Mouse (Mus musculus) adrenal gland, adult 8-10 months (tissue): ENCODE results near the gene Ispd. TPM values are rescaled to one million over a fixed set of nuclear protein-coding genes. Genes with fewer than 3 reads are reported as not detected.
A peak's percentile ranks its signal among the peaks of the same experiment; 100 is the strongest.

Experiments
- DNase-seq: peaks from one replicate; pipeline ENCODE4 v3.0.0; 2022
- total RNA-seq, 4 experiments: library from RNA; stranded (reverse); gene quantifications; 2 replicates each; pipeline ENCODE4 v1.2.4; 2022

The Ispd gene
- total RNA-seq, 4 experiments from 2014 or later = 6.4 to 11.1 (median 8.8) TPM

- DNase-seq = no peak
Measured at GRCm38 (mm10) chr12:36471411-36471810, 90.2 kb downstream of the Ispd start.

DNA sequence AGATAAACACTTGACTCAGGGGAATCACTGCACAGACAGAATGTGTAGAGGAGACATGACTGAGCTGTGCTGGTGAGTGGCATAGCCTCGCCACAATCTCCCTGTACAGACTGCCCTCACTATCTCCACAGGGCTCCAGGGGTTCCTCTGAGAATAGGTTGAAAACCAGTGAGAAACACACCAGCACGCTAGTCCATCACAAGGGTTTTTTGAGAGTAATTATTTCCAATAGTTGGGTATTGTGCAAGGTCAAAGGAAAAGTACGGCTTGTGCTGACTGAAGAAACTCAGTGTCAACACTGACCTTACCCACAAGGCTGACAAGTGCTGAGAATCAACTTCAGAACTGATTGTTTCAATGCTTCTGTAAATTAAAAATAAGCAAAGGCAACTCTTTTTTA is 92.9 kb downstream of the Ispd start:
- peak; percentile 9 for DNase-seq

- no peak for DNase-seq
Measured at GRCm38 (mm10) chr12:36475269-36475668, 94.0 kb downstream of the Ispd start.

DNA sequence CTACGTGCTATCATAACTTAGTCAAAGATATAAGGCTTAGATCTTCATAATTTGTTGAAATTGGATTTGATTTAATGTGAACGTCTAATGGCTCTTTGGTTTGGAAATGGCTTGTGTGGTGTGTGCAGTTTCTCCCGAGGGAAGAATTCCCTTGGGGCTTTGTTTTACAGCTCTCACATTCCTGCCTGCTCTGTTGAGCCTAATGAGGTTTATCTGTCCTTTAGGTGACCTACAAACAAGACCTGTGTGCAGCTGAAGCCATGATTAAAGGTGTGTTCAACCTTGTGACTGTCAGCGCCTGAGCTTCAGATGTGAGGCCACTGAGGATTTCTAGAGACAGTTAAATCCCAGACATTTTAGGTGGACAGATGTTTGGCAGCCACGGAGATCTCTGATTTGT is 95.2 kb downstream of the Ispd start:
- no peak for DNase-seq

GRCm38 (mm10) chr12:36477501-36477900 is 96.3 kb downstream of the Ispd start:
- DNase-seq = no peak

DNA sequence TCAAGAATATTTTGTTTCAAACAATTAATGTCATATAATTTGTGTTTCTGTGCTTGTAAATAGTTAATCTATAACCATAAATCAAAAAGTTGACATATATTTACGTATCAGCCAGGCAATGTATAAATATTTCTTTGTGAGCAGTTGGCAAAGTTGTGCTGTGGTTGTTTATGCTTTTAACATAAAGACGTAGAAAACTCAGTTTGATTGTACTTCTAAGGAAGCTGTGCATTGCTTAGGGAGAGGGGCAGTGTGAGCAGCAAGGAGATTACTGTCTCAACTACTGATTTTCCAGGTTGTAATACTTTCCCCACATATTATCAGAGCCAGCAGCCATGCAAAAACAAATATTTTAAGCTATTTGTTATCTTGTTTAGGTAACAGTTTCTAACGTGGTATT is 96.7 kb downstream of the Ispd start:
- no peak for DNase-seq

- DNase-seq = no peak
Measured at GRCm38 (mm10) chr12:36481742-36482141, 100.5 kb downstream of the Ispd start.

GRCm38 (mm10) chr12:36483346-36483745 is 102.1 kb downstream of the Ispd start:
- no peak for DNase-seq

DNA sequence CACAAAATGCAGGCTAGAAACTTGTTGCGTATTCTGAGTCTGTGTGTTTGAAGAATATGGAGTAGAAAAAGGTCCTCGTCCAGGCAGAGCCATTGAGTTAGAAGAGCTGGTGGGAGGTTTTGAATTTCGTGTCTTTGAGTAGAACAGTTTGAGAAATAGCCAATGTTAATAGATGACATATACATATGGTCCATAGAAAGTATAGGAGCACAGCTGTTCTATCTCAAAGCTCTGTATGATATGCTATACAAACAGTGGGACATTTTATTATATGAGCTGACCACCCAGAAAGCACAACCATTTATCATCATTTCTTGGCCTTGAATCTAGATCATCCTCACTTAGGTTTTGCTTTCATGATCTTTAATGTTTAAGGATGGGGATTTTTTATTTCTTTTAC is 116.3 kb downstream of the Ispd start:
- DNase-seq = no peak

- no peak for DNase-seq
Measured at GRCm38 (mm10) chr12:36507111-36507903, 126.1 kb downstream of the Ispd start.

DNA sequence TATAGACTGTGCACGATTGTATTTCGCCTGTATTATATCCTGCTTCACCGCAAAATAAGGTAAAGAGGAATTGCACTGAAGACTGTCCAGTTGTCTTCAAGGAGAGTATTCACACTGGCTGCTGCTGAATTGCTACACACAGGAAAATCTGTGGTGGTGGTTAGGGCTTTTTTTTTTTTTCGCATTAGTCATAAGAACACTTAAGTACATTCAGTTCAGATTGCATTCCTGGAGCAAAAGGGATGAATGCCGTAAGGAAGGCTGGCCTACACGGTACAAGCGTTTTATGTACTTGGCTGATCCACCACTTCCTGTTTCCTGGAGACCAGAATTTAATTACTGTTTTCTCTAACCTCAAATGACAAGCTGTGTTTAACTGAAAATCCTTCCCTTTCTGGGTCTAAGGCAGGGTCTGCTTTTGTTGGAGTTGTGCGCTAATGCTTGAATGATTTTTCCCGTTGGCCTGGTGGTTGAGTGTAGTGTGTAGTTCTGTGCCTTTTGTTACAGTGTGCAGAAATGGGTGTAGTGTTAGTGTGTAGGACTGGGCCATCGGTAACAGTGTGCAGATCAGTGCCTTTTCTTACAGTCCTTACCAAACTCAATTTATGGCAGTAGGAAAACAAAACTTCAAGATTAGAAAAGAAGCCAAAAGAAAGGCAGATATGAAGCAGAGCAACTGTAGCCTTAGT is 128.8 kb downstream of the Ispd start:
- no peak for DNase-seq

DNA sequence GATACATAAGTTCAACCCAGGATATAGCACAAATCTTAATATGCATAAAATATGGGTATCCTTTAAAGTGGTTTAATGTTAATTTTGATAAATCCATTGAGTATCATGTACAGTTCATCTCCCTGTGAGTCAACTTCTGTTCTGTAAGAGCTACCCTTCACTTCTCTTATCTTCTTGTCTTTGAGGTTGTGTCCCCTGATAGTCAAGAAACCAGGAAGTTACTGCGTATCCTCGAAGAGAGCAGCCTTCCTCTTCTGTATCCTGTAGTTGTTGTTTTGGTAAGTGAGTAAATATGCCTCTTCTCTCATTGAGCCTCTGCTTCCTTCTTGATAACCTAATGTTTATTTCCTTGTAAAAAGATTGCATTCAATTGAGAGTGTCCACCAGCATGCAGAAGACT is 140.5 kb downstream of the Ispd start:
- DNase-seq = no peak

- no peak for DNase-seq
Measured at GRCm38 (mm10) chr12:36523515-36523914, 142.3 kb downstream of the Ispd start.

DNA sequence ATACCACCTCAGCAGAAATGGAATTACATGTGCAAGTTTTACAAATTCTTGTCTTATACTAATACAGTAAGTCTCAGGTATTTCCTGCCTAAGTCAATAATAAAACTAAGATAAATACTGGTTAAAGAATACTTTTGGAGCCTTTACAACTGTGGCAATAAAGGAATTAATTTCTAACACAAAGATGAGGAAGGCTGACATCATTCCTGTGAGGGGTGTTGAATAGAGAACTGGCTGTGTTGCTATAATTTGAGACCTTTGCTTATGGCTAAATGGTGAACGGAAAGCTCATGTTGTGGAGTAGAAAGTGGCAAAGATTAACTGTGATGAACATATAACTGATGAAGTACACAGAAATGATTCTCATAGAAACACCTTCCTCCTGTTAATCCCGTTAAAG is 149.7 kb downstream of the Ispd start:
- DNase-seq = no peak

DNA sequence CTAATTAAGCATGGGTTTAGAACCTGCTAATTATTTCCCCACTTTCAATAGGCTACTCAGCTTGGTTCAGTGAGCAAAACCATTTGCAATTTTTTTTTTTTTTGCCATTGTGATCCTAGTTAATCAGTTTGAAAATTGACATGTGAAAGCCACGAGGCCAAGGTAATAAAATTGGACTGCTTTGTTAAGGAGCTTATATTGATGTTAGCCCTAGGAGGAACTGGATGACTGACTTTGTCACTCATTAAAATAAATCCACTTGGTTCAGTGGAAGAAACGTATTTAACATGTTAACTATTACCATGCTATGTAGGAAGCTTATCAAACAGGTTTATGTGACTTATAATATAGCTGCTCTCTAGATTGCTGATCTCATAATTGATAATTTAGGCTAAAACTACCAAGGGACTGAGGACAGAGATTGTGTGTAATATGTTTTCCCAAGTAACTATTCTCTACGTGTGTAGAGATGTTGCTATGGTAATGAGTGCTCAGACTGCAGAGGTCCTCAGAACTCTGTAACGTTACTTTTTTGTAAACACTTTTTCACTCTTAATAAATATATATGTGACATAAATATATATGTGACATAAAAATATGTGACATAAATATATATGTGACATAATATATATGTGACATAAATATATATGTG is 150.3 kb downstream of the Ispd start:
- no peak for DNase-seq

DNA sequence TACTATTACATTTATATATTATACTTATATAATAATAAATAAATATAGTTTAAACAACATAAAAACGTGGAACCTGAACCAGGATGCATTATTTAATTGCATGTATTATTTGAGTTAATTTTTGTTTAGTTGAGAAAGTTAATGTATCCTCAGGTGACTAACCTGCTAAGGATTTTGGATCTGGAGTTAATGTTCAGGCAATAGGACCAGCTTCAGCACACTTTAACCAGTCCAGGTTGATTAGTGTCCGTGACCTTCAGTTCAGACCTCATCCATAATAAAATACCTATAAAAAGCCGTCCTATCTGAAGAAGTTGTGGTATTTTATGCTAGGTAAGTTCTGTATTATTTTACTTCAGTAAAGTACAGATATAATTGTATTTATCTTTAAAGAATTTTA is 151.3 kb downstream of the Ispd start:
- no peak for DNase-seq

GRCm38 (mm10) chr12:36533160-36533900 is 152.1 kb downstream of the Ispd start:
- no peak for DNase-seq

DNA sequence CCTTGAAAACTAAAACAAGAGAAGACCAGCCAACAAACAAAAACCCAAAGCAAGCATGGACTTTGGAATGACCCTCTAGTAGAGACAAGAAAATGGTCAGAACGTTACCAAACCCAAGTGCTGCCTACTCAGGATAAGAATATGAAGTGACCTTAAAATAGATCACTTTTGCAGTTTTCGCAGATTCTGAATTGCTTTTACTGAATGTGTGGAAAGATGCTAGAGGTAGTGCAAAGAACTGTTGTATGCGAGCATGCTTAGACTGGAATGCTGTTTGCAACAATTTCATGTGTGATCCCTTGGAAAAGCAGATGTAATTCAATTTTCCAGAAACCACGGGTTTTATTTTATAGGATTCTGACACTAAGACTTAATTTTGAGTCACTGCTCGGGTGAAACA is 153.3 kb downstream of the Ispd start:
- DNase-seq = no peak

GRCm38 (mm10) chr12:36545318-36545717 is 164.1 kb downstream of the Ispd start:
- no peak for DNase-seq

DNA sequence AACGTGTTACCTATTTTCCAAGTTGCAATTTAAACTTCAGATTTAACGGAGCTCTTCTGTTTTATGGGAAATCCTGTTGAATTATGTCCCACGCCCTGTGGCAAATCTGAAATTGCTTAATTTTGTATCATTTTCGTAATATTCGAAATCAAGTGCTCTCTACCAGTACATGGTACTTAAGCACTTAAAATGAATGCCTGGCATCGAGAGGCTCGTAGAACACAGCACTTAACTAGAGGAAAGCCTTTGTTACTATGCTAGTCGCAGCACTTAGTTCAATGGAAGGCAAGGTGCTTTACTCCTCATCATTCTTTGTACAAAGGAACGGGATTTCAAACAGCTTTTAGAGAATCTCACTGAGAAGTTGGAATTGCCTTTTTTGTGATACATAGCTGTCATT is 168.2 kb downstream of the Ispd start:
- no peak for DNase-seq

DNA sequence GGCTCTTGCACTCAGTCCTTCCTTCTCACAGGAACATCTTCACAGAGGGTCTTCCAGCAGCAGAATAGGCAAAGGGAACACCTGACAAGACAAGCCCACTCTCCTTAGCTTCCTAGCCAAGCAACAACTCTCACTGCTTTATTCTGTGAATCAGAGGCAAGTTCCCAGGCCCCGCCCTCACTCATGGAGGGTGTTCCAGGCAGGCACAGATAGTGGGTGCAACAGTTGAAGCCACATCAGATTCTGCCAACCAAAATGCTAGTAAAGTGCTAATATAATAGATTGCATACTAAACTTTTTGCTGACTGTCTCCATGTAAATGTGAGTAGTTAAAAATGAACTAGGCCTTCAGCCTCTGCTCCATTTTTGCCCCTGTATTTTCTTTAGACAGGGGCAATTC is 173.4 kb downstream of the Ispd start:
- DNase-seq = no peak

DNA sequence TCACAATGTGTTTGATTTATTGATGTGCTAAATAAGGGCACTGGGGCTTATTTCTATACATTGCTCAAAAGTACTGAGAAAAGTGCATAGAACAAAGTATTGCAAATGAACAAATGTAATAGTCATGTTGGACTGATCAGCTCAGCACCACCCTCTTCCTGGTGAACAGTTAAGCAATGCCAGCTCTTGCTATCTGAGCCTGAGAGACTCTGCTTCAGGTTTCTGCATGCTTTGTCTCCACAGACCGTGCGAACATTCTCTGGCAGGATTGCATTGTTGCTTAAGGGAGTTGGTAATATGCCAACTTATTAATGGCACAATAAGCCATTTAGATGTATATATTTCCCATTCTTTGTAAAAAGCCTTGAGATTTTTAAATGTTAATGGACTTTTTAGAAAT is 182.9 kb downstream of the Ispd start:
- DNase-seq = no peak

DNA sequence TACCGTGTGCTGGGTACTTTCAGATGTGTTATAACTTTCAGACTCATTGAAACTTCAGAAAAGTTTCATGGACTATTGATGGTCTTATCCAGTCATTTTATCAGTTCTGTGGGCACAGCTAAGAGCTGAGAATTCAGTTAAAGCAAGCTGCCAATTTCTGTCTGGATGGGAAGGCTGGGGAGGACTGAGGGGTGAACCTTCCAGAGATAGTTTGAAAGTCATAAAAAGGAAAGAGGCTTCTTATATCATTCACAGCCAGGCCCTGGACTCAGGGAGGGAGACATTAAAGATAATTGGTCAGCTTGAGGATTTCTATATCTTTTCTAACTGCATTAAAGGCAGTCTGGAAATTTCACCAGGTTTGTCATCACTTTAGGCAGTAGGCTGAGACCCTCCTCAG is 185.7 kb downstream of the Ispd start:
- no peak for DNase-seq
